Mouse (Mus musculus): ENCODE data around the gene 2810021J22Rik. TPM values are rescaled to one million over a fixed set of nuclear protein-coding genes. Genes with fewer than 3 reads are reported as not detected.

The 2810021J22Rik gene
- polyA plus RNA-seq, 1 experiment from 2014 or later, result 2.5 TPM

- ATAC-seq (ENCODE audit: insufficient read depth), result no peak
- H3K4me3 ChIP-seq (replicated peaks), result no peak overlapping the region
- 66% methylated on average over 8 of the region's 8 CpGs for WGBS (ENCODE audit: insufficient replicate concordance)
Measured at GRCm38 (mm10) chr11:58883756-58884155, 16.7 kb downstream of the 2810021J22Rik start.

GRCm38 (mm10) chr11:58890511-58890910 is 23.5 kb downstream of the 2810021J22Rik start:
- WGBS (ENCODE audit: insufficient replicate concordance), result 87% methylated on average over 10 of the region's 10 CpGs
- Histone ChIP-seq H3K4me3 (replicated peaks) (no peak overlapping the region), H3K4me1 (replicated peaks) (no peaks in the 10 kb centered on the region), H3K36me3 (replicated peaks) (peaks cover 70% of the 10 kb centered on the region), H3K4me2 (no peak overlapping the region), H3K27ac (replicated peaks) (no peak overlapping the region), H3K9me3 (replicated peaks) (no peaks in the 10 kb centered on the region), H3K9ac (no peak overlapping the region), H3K27me3 (no peaks in the 10 kb centered on the region)
- ATAC-seq (ENCODE audit: insufficient read depth), result no peak

More at GRCm38 (mm10) chr11:58883756-58884155, 16.7 kb downstream of the 2810021J22Rik start:
- Histone ChIP-seq H3K4me1 (replicated peaks) (no peaks in the 10 kb centered on the region), H3K36me3 (replicated peaks) (peaks cover 38% of the 10 kb centered on the region), H3K9me3 (replicated peaks) (no peaks in the 10 kb centered on the region), H3K4me2 (no peak overlapping the region), H3K27me3 (no peaks in the 10 kb centered on the region), H3K9ac (no peak overlapping the region), H3K27ac (replicated peaks) (no peak overlapping the region)

GRCm38 (mm10) chr11:58894456-58894855 is 27.4 kb downstream of the 2810021J22Rik start:
- Histone ChIP-seq H3K9me3 (replicated peaks) (no peaks in the 10 kb centered on the region), H3K36me3 (replicated peaks) (peaks cover 91% of the 10 kb centered on the region), H3K27me3 (no peaks in the 10 kb centered on the region), H3K4me3 (replicated peaks) (no peak overlapping the region), H3K9ac (no peak overlapping the region), H3K4me1 (replicated peaks) (0 out of 2 replicates have a peak, but pooled peaks cover 10% of the 10 kb centered on the region), H3K27ac (replicated peaks) (no peak overlapping the region), H3K4me2 (no peak overlapping the region)
- no peak for ATAC-seq (ENCODE audit: insufficient read depth)
- 90% methylated on average over 6 of the region's 6 CpGs for WGBS (ENCODE audit: insufficient replicate concordance)

- no peaks in the 10 kb centered on the region for H3K9me3 ChIP-seq (replicated peaks)
- 87% methylated on average over 6 of the region's 6 CpGs for WGBS (ENCODE audit: insufficient replicate concordance)
- ATAC-seq (ENCODE audit: insufficient read depth), result no peak
- H3K27me3 ChIP-seq, result no peaks in the 10 kb centered on the region
- no peak overlapping the region for H3K9ac ChIP-seq
- no peak overlapping the region for H3K27ac ChIP-seq (replicated peaks)
- H3K4me1 ChIP-seq (replicated peaks), result peaks cover 32% of the 10 kb centered on the region
- H3K4me2 ChIP-seq, result no peak overlapping the region
- H3K36me3 ChIP-seq (replicated peaks), result peaks cover 90% of the 10 kb centered on the region
- H3K4me3 ChIP-seq (replicated peaks), result no peak overlapping the region
Measured at GRCm38 (mm10) chr11:58897485-58897884, 30.5 kb downstream of the 2810021J22Rik start.

- Histone ChIP-seq H3K4me1 (replicated peaks) (peaks cover 53% of the 10 kb centered on the region), H3K36me3 (replicated peaks) (peaks cover 57% of the 10 kb centered on the region), H3K9me3 (replicated peaks) (no peaks in the 10 kb centered on the region), H3K9ac (0 out of 2 replicates have a peak overlapping the region, but pooled peaks have one; percentile 37), H3K27ac (replicated peaks) (peak overlapping the region; percentile 84), H3K4me2 (peak overlapping the region; percentile 80), H3K4me3 (replicated peaks) (peak overlapping the region; percentile 24), H3K27me3 (no peaks in the 10 kb centered on the region)
- peak; percentile 62 for ATAC-seq (ENCODE audit: insufficient read depth)
Measured at GRCm38 (mm10) chr11:58901080-58901479, 34.1 kb downstream of the 2810021J22Rik start.

GRCm38 (mm10) chr11:58903511-58904409 is 36.7 kb downstream of the 2810021J22Rik start, which contains the start of gene Zfp39:
TSS of gene Zfp39 (minus strand) at chr11:58904225.
- H3K27ac ChIP-seq (replicated peaks), result peak within 1 kb of the TSS; percentile 94
- no peaks in the 10 kb centered on the region for H3K27me3 ChIP-seq
- peak within 1 kb of the TSS; percentile 88 for H3K9ac ChIP-seq
- under 1% methylated on average over 40 of the region's 40 CpGs for WGBS (ENCODE audit: insufficient replicate concordance)
- H3K36me3 ChIP-seq (replicated peaks), result peaks cover 34% of the 10 kb centered on the region
- peak within 1 kb of the TSS; percentile 81 for H3K4me3 ChIP-seq (replicated peaks)
- H3K4me1 ChIP-seq (replicated peaks), result peaks cover 50% of the 10 kb centered on the region
- H3K4me2 ChIP-seq, result peak within 1 kb of the TSS; percentile 80
- H3K9me3 ChIP-seq (replicated peaks), result no peaks in the 10 kb centered on the region
- ATAC-seq (ENCODE audit: insufficient read depth), result peak; percentile 91

GRCm38 (mm10) chr11:58904410-58904718 is 37.3 kb downstream of the 2810021J22Rik start:
- under 1% methylated on average over 8 of the region's 8 CpGs for WGBS (ENCODE audit: insufficient replicate concordance)
- H3K9me3 ChIP-seq (replicated peaks), result no peaks in the 10 kb centered on the region

GRCm38 (mm10) chr11:58904838-58905237 is 37.8 kb downstream of the 2810021J22Rik start:
- Histone ChIP-seq H3K4me3 (replicated peaks) (peak overlapping the region; percentile 81), H3K27me3 (no peaks in the 10 kb centered on the region), H3K36me3 (replicated peaks) (peaks cover 25% of the 10 kb centered on the region), H3K4me2 (peak overlapping the region; percentile 80), H3K27ac (replicated peaks) (peak overlapping the region; percentile 94), H3K9ac (0 out of 2 replicates have a peak overlapping the region, but pooled peaks have one; percentile 71), H3K4me1 (replicated peaks) (peaks cover 43% of the 10 kb centered on the region), H3K9me3 (replicated peaks) (no peaks in the 10 kb centered on the region)
- ATAC-seq (ENCODE audit: insufficient read depth), result no peak
- 49% methylated on average over 6 of the region's 6 CpGs for WGBS (ENCODE audit: insufficient replicate concordance)

More at GRCm38 (mm10) chr11:58904410-58904718, 37.3 kb downstream of the 2810021J22Rik start:
- no peaks in the 10 kb centered on the region for H3K27me3 ChIP-seq
- peak overlapping the region; percentile 80 for H3K4me2 ChIP-seq
- H3K4me3 ChIP-seq (replicated peaks), result peak overlapping the region; percentile 81
- H3K36me3 ChIP-seq (replicated peaks), result peaks cover 28% of the 10 kb centered on the region
- peak overlapping the region; percentile 94 for H3K27ac ChIP-seq (replicated peaks)
- peaks cover 44% of the 10 kb centered on the region for H3K4me1 ChIP-seq (replicated peaks)
- ATAC-seq (ENCODE audit: insufficient read depth), result peak; percentile 1; the same call in 1 of the 2 replicates
- peak overlapping the region; percentile 71 for H3K9ac ChIP-seq

GRCm38 (mm10) chr11:58913776-58914175 is 46.8 kb downstream of the 2810021J22Rik start:
- Histone ChIP-seq H3K9ac (peak overlapping the region; percentile 71), H3K4me2 (peak overlapping the region; percentile 85), H3K9me3 (replicated peaks) (no peaks in the 10 kb centered on the region), H3K36me3 (replicated peaks) (no peaks in the 10 kb centered on the region; the same call in 1 of the 2 replicates), H3K27ac (replicated peaks) (peak overlapping the region; percentile 97), H3K4me3 (replicated peaks) (peak overlapping the region; percentile 52), H3K27me3 (no peaks in the 10 kb centered on the region), H3K4me1 (replicated peaks) (peaks cover 72% of the 10 kb centered on the region)
- ATAC-seq (ENCODE audit: insufficient read depth), result peak; percentile 67
- WGBS (ENCODE audit: insufficient replicate concordance), result 23% methylated on average over 1 of the region's 1 CpGs

- H3K27me3 ChIP-seq, result no peaks in the 10 kb centered on the region
- peak; percentile 43 for ATAC-seq (ENCODE audit: insufficient read depth)
- H3K27ac ChIP-seq (replicated peaks), result peak overlapping the region; percentile 97
- 7% methylated on average over 17 of the region's 17 CpGs for WGBS (ENCODE audit: insufficient replicate concordance)
- H3K4me3 ChIP-seq (replicated peaks), result peak overlapping the region; percentile 52
- no peaks in the 10 kb centered on the region; the same call in 1 of the 2 replicates for H3K36me3 ChIP-seq (replicated peaks)
- H3K9me3 ChIP-seq (replicated peaks), result no peaks in the 10 kb centered on the region
- H3K9ac ChIP-seq, result peak overlapping the region; percentile 71
- peaks cover 80% of the 10 kb centered on the region for H3K4me1 ChIP-seq (replicated peaks)
- H3K4me2 ChIP-seq, result peak overlapping the region; percentile 85
Measured at GRCm38 (mm10) chr11:58914461-58915028, 47.5 kb downstream of the 2810021J22Rik start.
